Mouse (Mus musculus) heart, embryonic 10.5 days (tissue): Measurements from ENCODE around the gene Cnnm2. TPM values are rescaled to one million over a fixed set of nuclear protein-coding genes. Genes with fewer than 3 reads are reported as not detected.
"Not testable (repeated sequence)": the region's sequence is repeated elsewhere in the genome, so short reads cannot be mapped to it uniquely, and the experiment has no call there.

Experiments used
- DNase-seq: peaks from one replicate; pipeline ENCODE4 v3.0.0-alpha.2; 2017; ENCODE audit warnings: low spot score
- H3K27ac ChIP-seq: fragments of 300-500 bp; sonication (generic); 2 replicates; pipeline ENCODE4 v1.5.1; 2016; ENCODE audit warnings: mild to moderate bottlenecking
- H3K27me3 ChIP-seq: fragments of 300-500 bp; sonication (generic); 2 replicates; pipeline ENCODE4 v1.6.1; 2016; ENCODE audit warnings: mild to moderate bottlenecking; ENCODE audit not compliant: poor library complexity, insufficient read depth, severe bottlenecking
- H3K36me3 ChIP-seq: fragments of 300-500 bp; sonication (generic); 2 replicates; pipeline ENCODE4 v1.6.1; 2016; ENCODE audit warnings: mild to moderate bottlenecking, moderate library complexity
- H3K4me1 ChIP-seq: fragments of 300-500 bp; sonication (generic); 2 replicates; pipeline ENCODE4 v1.6.1; 2016; ENCODE audit warnings: mild to moderate bottlenecking
- H3K4me3 ChIP-seq: fragments of 300-500 bp; sonication (generic); 2 replicates; pipeline ENCODE4 v1.5.1; 2016; ENCODE audit warnings: mild to moderate bottlenecking, moderate library complexity
- H3K9me3 ChIP-seq: fragments of 300-500 bp; sonication (generic); 2 replicates; pipeline ENCODE4 v1.6.1; 2016; ENCODE audit warnings: mild to moderate bottlenecking, moderate library complexity
- WGBS: fragments of 180-500 bp; shearing (Covaris S2); methylation state at CpG from one replicate; pipeline ENCODE4 v1.1.7; 2016; 5-methylcytosine and 5-hydroxymethylcytosine counted together
- polyA plus RNA-seq: library from polyadenylated mRNA; unstranded; fragments of >200 nt; fragmentation: Nextera tagmentation; extraction: Ambion mirVana; gene quantifications from 2 replicates; pipeline ENCODE4 v1.2.1, GENCODE M21; 2016

The Cnnm2 gene
- 2.7 and 3.0 TPM in 2 replicates for polyA plus RNA-seq

DNA sequence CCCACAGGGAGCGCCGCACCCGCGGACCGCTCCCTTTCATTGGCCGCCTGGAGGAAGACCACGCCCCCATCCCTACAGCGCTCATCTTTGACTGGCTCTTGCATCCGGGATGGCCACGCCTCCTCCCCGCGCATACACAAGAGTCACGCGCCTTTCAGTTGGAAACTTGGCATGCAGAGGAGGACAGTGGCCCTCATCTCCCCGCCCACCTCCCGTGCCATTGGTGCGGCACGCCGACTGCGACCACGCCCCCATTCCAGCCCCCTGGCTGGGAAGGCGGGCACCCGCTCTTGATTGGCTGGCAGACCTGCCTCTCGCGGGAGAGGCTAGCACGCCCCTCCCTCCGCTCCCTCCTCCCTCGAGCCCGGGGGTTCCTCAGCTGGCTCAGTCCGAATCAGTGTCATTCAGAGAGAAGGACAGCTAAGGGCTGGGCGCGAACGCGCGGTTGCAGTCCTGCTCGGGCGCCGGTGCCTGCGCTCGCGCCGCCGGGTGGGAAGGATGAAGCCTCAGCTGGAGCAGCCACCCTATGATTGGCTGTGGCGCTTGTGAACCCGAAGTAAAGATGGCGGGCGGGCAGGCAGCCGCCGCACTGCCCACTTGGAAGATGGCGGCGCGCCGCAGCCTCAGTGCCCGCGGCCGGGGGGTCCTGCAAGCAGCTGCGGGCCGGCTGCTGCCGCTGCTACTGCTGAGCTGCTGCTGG lies at the start of gene Cnnm2:
TSS of gene Cnnm2 (plus strand) at position 350 of the 700 bp plus-strand sequence.
- H3K4me1 ChIP-seq, result peaks cover 29% of the 10 kb centered on the region
- WGBS, result under 1% methylated on average over 59 of the region's 59 CpGs
- H3K27ac ChIP-seq, result peak within 1 kb of the TSS; percentile 89
- peak; percentile 100 for DNase-seq
- H3K36me3 ChIP-seq, result no peaks in the 10 kb centered on the region
- peak within 1 kb of the TSS; percentile 90 for H3K4me3 ChIP-seq
- H3K9me3 ChIP-seq, result no peaks in the 10 kb centered on the region
- H3K27me3 ChIP-seq, result peaks cover 14% of the 10 kb centered on the region

GRCm38 (mm10) chr19:46714234-46714633 lies 47.2 kb upstream of the Cnnm2 start:
- Histone ChIP-seq H3K4me3 (no peak overlapping the region), H3K9me3 (peaks cover 4% of the 10 kb centered on the region; the same call in 1 of the 2 replicates), H3K27ac (no peak overlapping the region), H3K27me3 (no peaks in the 10 kb centered on the region), H3K36me3 (peaks cover 45% of the 10 kb centered on the region), H3K4me1 (0 out of 2 replicates have a peak, but pooled peaks cover 4% of the 10 kb centered on the region)
- no peak for DNase-seq
- WGBS, result 89% methylated on average over 8 of the region's 8 CpGs

- no peak for DNase-seq
- H3K4me3 ChIP-seq, result no peak overlapping the region
- WGBS, result 89% methylated on average over 8 of the region's 8 CpGs
- peaks cover 4% of the 10 kb centered on the region; the same call in 1 of the 2 replicates for H3K9me3 ChIP-seq
- H3K27me3 ChIP-seq, result no peaks in the 10 kb centered on the region
- H3K36me3 ChIP-seq, result peaks cover 47% of the 10 kb centered on the region
- no peak overlapping the region for H3K27ac ChIP-seq
- H3K4me1 ChIP-seq, result 0 out of 2 replicates have a peak, but pooled peaks cover 4% of the 10 kb centered on the region
These were observed 46.4 kb upstream of the Cnnm2 start for GRCm38 (mm10) chr19:46715016-46715415.

GRCm38 (mm10) chr19:46718150-46718549 lies 43.2 kb upstream of the Cnnm2 start:
- H3K4me3 ChIP-seq, result no peak overlapping the region
- H3K4me1 ChIP-seq, result peaks cover 5% of the 10 kb centered on the region; the same call in 1 of the 2 replicates
- no peak for DNase-seq
- 75% methylated on average over 4 of the region's 4 CpGs for WGBS
- H3K27ac ChIP-seq, result no peak overlapping the region
- peaks cover 4% of the 10 kb centered on the region; the same call in 1 of the 2 replicates for H3K9me3 ChIP-seq
- peaks cover 62% of the 10 kb centered on the region for H3K36me3 ChIP-seq
- H3K27me3 ChIP-seq, result no peaks in the 10 kb centered on the region

GRCm38 (mm10) chr19:46724411-46724810 lies 37.0 kb upstream of the Cnnm2 start:
- no peak for DNase-seq
- H3K4me3 ChIP-seq, result no peak overlapping the region
- H3K27ac ChIP-seq, result no peak overlapping the region
- H3K9me3 ChIP-seq, result no peaks in the 10 kb centered on the region
- WGBS, result 69% methylated on average over 11 of the region's 11 CpGs
- H3K27me3 ChIP-seq, result no peaks in the 10 kb centered on the region
- peaks cover 62% of the 10 kb centered on the region for H3K36me3 ChIP-seq
- H3K4me1 ChIP-seq, result peaks cover 22% of the 10 kb centered on the region

GRCm38 (mm10) chr19:46726142-46726541 lies 35.3 kb upstream of the Cnnm2 start:
- Histone ChIP-seq H3K4me3 (no peak overlapping the region), H3K4me1 (peaks cover 22% of the 10 kb centered on the region), H3K9me3 (no peaks in the 10 kb centered on the region), H3K36me3 (peaks cover 47% of the 10 kb centered on the region), H3K27me3 (no peaks in the 10 kb centered on the region), H3K27ac (no peak overlapping the region)
- peak; percentile 30 for DNase-seq
- 99% methylated on average over 8 of the region's 8 CpGs for WGBS

GRCm38 (mm10) chr19:46727140-46727736 lies 34.2 kb upstream of the Cnnm2 start:
- H3K9me3 ChIP-seq, result no peaks in the 10 kb centered on the region
- H3K27me3 ChIP-seq, result no peaks in the 10 kb centered on the region
- WGBS, result 50% methylated on average over 8 of the region's 8 CpGs
- H3K36me3 ChIP-seq, result peaks cover 42% of the 10 kb centered on the region
- peaks cover 18% of the 10 kb centered on the region for H3K4me1 ChIP-seq
- DNase-seq, result peak; percentile 68
- no peak overlapping the region for H3K27ac ChIP-seq
- H3K4me3 ChIP-seq, result no peak overlapping the region; the same call in 1 of the 2 replicates

DNA sequence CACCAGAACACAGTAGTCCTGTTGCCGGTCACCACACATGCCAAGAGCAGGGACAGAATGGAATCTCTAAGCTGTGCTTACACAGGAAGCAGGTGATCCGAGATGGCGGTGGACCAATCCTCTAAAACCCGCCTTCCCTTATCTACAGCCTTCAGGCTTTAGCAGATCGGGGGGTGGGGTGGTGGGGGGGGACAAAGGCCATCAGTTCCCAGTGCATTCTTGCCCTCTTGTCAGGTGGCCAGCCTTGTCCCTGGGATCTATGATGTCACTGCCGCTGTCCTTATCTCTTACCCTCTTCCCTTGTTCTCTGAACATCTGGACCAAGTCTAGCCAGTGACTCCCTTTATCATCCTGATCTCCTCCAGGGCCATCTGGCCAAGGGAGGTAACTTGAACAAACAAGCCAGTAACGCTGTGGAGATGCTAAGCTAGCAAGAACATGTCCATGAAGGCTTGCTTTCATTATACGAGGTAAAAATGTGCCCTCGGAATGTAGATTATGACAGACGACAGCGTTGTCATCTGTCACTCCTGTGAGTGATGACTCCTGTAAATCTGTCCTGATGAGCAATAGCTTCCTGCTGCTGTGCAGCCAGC lies 33.4 kb upstream of the Cnnm2 start:
- Histone ChIP-seq H3K4me1 (peaks cover 18% of the 10 kb centered on the region), H3K4me3 (peak overlapping the region; percentile 13; the same call in 1 of the 2 replicates), H3K36me3 (peaks cover 39% of the 10 kb centered on the region), H3K27ac (peak overlapping the region; percentile 42), H3K27me3 (no peaks in the 10 kb centered on the region), H3K9me3 (no peaks in the 10 kb centered on the region)
- peak; percentile 80 for DNase-seq
- WGBS, result 25% methylated on average over 11 of the region's 11 CpGs

DNA sequence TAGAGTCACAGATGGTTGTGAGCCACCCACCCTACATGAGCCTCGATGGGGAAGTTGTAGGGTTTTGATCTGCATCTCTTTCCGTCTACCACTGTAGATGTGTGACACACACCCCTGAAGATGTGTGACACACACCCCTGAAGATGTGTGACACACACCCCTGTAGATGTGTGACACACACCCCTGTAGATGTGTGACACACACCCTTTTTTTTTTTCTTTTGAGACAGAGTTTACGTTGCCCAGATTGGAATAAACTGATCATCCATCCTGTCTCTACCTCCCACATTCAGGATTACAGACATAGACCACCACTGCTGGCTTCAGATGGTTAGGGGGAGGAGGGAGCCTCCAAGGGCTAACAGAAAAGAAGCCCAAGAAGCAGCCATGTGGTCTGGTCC lies 32.5 kb upstream of the Cnnm2 start:
- Histone ChIP-seq H3K4me3 (no peak overlapping the region), H3K27ac (no peak overlapping the region), H3K36me3 (peaks cover 37% of the 10 kb centered on the region), H3K9me3 (no peaks in the 10 kb centered on the region), H3K4me1 (peaks cover 24% of the 10 kb centered on the region), H3K27me3 (no peaks in the 10 kb centered on the region)
- WGBS, result 76% methylated on average over 3 of the region's 3 CpGs
- DNase-seq, result no peak

GRCm38 (mm10) chr19:46731351-46731750 lies 30.0 kb upstream of the Cnnm2 start:
- H3K36me3 ChIP-seq, result peaks cover 16% of the 10 kb centered on the region
- H3K9me3 ChIP-seq, result no peaks in the 10 kb centered on the region
- no peaks in the 10 kb centered on the region for H3K27me3 ChIP-seq
- peaks cover 41% of the 10 kb centered on the region for H3K4me1 ChIP-seq
- no peak overlapping the region for H3K27ac ChIP-seq
- 89% methylated on average over 10 of the region's 10 CpGs for WGBS
- no peak overlapping the region for H3K4me3 ChIP-seq
- peak; percentile 55 for DNase-seq

- H3K4me3 ChIP-seq, DNase-seq, H3K9me3 ChIP-seq, H3K27ac ChIP-seq, H3K27me3 ChIP-seq: not testable (repeated sequence)
- 90% methylated on average over 5 of the region's 5 CpGs for WGBS
- H3K4me1 ChIP-seq, result peaks cover 40% of the 10 kb centered on the region
- peaks cover 14% of the 10 kb centered on the region for H3K36me3 ChIP-seq
These were observed 28.7 kb upstream of the Cnnm2 start for GRCm38 (mm10) chr19:46732673-46733072.

DNA sequence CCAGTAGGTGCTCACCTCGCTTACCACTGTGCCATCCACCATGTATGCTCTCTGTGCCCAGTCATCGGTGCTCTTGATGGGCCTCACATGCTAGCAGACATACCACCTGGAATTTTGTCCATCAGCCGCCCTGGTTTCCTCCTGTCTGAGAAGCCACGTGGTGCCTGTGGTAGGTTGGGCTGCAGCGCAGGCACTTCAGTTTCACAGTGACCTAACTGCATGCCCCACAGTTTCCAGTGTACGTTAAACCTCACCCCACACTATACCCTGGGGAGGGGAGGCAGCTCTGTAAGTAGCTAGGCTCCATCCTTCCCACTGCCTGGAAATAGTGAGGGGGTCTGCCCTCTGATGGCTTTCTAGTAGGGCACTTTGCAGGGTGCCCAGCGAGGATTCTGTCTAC lies 27.8 kb upstream of the Cnnm2 start:
- Histone ChIP-seq H3K36me3 (peaks cover 22% of the 10 kb centered on the region), H3K27ac (no peak overlapping the region), H3K27me3 (no peaks in the 10 kb centered on the region), H3K4me1 (peaks cover 32% of the 10 kb centered on the region), H3K9me3 (no peaks in the 10 kb centered on the region), H3K4me3 (no peak overlapping the region)
- whole genome bisulfite sequencing, result 71% methylated on average over 7 of the region's 7 CpGs
- peak; percentile 75 for DNase-seq

GRCm38 (mm10) chr19:46735241-46735640 lies 26.2 kb upstream of the Cnnm2 start:
- Histone ChIP-seq H3K9me3 (no peaks in the 10 kb centered on the region), H3K4me3 (0 out of 2 replicates have a peak overlapping the region, but pooled peaks have one; percentile 15), H3K27ac (0 out of 2 replicates have a peak overlapping the region, but pooled peaks have one; percentile 26), H3K4me1 (peaks cover 32% of the 10 kb centered on the region), H3K27me3 (no peaks in the 10 kb centered on the region), H3K36me3 (peaks cover 24% of the 10 kb centered on the region)
- DNase-seq, result peak; percentile 76
- 7% methylated on average over 5 of the region's 5 CpGs for WGBS
